Comparison of ENCODE assay signal across 18 mouse cellular contexts in genomic region chr8:118407322-118407721, GRCm38 (mm10).
DNase-seq lines count a peak whose midpoint lies in the region; ATAC-seq and TF ChIP-seq lines count a peak whose summit lies in the region.
"Had no signal": no experiment of that assay in that cellular context is flagged by ENCODE, and none has a peak within 500 bp of the region (broad histone marks: within the 10 kb centered on the region; RNA-seq: fewer than 3 reads in every experiment).

No protein-coding gene starts in this region.

- peaks cover 3% of the 10 kb centered on the region; the same call in 1 of the 2 replicates for H3K4me1 ChIP-seq in kidney, adult 2 months (ENCODE audit: control insufficient read depth, insufficient read depth, low read length)
- H3K4me1 ChIP-seq: heart, embryonic 12.5 days; limb, embryonic 15.5 days; midbrain, embryonic 12.5 days had no signal

- intact Hi-C loops in heart, postnatal 25 days (cut with DNase I): no loop called here

- no peak for ATAC-seq in cerebellum, adult (ENCODE audit: insufficient number of reproducible peaks, low FRiP score, low TSS enrichment)
- ATAC-seq: forebrain, embryonic 14.5 days; hindbrain, postnatal 0 days had no signal

- WGBS in kidney, adult 2 months: 4% methylated on average over 6 of the region's 6 CpGs

- no peaks in the 10 kb centered on the region for H3K27me3 ChIP-seq in kidney, adult 2 months (replicated peaks; ENCODE audit: control insufficient read depth, insufficient read depth, low read length)
- H3K27me3 ChIP-seq: heart, embryonic 12.5 days; limb, embryonic 15.5 days; midbrain, embryonic 12.5 days had no signal

- no peak for TF ChIP-seq CTCF in kidney, adult 2 months (conservative IDR thresholded peaks at IDR 0.05; ENCODE audit: insufficient read depth, insufficient read length, low read depth, low read length)

- no peak for TF ChIP-seq POLR2A in kidney, adult 2 months (IDR thresholded peaks at IDR 0.05; ENCODE audit: low read depth, low read length)

- H3K4me3 ChIP-seq in kidney, adult 2 months (ENCODE audit: insufficient read depth, low read depth, low read length): no peak overlapping the region
- H3K4me3 ChIP-seq: heart, embryonic 12.5 days; limb, embryonic 15.5 days; midbrain, embryonic 12.5 days had no signal

- H3K27ac ChIP-seq in kidney, adult 2 months (ENCODE audit: insufficient read depth, low read depth, low read length): no peak overlapping the region
- H3K27ac ChIP-seq: hindbrain, postnatal 0 days; limb, embryonic 15.5 days; macrophage; midbrain, embryonic 12.5 days had no signal

- no peaks in the 10 kb centered on the region for H3K36me3 ChIP-seq in kidney, adult 2 months (ENCODE audit: control insufficient read depth, insufficient read depth, low read length)
- H3K36me3 ChIP-seq: heart, embryonic 12.5 days; limb, embryonic 15.5 days; midbrain, embryonic 12.5 days had no signal

- DNase-seq in heart, adult 11 months: peak; percentile 83
- DNase-seq in heart, postnatal 25 days (ENCODE audit: low spot score): no peak
- DNase-seq in kidney, adult 2 months: peak; percentile 74
- peak; percentile 60 for DNase-seq in kidney, postnatal 14 days
- DNase-seq in spleen, postnatal 4 days (ENCODE audit: low spot score in 2 of 2): no peak
- no peak for DNase-seq in cerebellum, adult 11 months
- DNase-seq: cerebellum, adult 9-11 months; heart, postnatal 36 days; layer of hippocampus, postnatal 36 days; right cerebral cortex, postnatal 25 days; thymus, postnatal 4 days had no signal

Comparison
In these comparisons a context has a peak if more than half of its experiments do, and no peak if none do; other contexts are left out.
1. DNase-seq: peak in heart, adult 11 months (single experiment), kidney, adult 2 months (single experiment) and kidney, postnatal 14 days (single experiment); none in heart, postnatal 25 days (single experiment), spleen, postnatal 4 days (0 of 2) and cerebellum, adult 11 months (single experiment).